Mouse (Mus musculus): ENCODE measurements at regions not wholly inside any gene's neighbourhood (a gene's known extent, or its start where the extent isn't known, plus 50 kb on each side); places are given as distances from the start of the nearest gene placed in this dataset.
A peak's percentile ranks its signal among the peaks of the same experiment; 100 is the strongest.

- no peak for DNase-seq
Measured at GRCm38 (mm10) chr1:137738157-137738851, 437.2 kb downstream of the Ptprc start.

DNA sequence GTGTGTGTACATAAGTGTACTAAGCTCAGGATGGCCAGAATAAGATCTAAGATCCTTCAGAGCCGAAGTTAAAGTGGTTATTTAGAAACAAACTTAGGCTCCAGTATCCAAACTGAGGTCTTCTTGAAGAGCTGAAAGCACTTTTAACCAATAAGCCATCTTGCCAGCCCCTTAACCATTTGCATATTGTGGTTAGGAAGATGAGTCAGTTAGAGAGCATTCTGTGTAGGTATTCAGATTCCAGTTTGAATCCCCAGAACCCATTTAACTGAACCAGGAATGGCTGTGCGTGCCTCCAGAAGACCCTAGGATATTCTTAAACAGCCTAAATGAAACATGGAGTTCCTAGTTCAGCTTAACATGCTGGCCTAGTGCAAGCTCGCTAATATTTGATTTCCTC is 471.6 kb downstream of the Ptprc start:
- no peak for DNase-seq

- DNase-seq: no peak
Measured at GRCm38 (mm10) chr1:137698876-137699275, 476.6 kb downstream of the Ptprc start.

GRCm38 (mm10) chr1:137697289-137697688 is 478.2 kb downstream of the Ptprc start:
- no peak for DNase-seq

DNA sequence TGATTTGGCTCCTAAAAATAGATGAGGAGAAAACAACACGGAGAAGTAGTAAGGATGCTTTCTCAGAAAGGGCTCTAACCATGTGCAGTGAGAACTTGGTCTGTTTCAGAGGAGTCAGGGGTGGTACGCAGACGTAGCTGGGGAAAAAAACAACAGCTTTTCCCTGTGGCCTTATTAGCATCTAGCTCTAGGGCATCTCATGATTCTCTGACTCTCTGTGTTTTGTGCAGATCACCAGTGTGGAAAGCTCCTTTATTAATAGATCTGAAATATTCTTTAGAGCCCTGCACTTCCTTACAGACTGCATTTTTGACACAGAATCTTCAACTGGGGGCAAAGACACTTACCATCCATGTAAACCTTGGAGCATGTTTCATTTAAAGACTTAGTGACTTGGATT is 478.7 kb downstream of the Ptprc start:
- no peak for DNase-seq

GRCm38 (mm10) chr1:137695751-137696150 is 479.8 kb downstream of the Ptprc start:
- peak; percentile 4 for DNase-seq

GRCm38 (mm10) chr1:137692525-137692924 is 483.0 kb downstream of the Ptprc start:
- DNase-seq: peak; percentile 7

GRCm38 (mm10) chr1:137690860-137691595 is 484.5 kb downstream of the Ptprc start:
- DNase-seq: no peak

GRCm38 (mm10) chr1:137670650-137671049 is 504.9 kb downstream of the Ptprc start:
- no peak for DNase-seq

DNA sequence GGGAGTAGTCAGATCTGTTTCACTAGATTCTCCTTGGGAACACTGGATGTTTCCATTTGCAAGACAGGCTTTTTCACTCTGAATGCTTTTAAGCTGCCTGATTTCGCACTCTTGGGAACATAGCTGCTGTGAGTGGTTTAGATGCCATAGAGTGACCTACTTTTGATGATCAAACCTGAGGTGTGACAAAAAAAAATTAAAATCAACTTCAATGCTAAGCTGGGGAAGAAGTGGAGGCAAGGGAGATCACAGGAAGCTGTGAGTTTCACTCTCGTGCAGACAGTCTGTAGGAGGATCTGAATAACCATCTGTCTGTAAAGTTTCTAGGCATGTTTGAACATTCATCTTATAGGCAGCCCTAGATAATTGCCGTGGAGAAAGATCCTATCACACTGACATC is 505.7 kb downstream of the Ptprc start:
- no peak for DNase-seq

DNA sequence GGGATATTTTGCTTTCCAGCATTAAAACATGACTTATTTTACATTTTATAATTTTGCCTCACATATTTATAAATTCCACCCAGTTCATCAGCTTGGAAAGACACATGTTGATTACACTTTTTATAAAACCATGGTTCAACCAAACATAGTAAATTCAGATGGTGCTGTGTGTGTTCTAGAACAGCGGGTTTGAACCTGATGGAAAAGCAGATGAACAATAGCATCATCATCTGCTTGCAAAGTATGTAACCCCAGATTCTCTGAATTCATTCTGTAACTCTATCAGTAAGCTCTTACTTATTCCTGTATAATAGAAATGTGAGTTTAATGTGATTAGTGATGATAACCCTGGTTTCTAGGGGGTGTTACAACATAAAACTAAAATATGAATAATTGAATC is 517.4 kb downstream of the Ptprc start:
- no peak for DNase-seq

DNA sequence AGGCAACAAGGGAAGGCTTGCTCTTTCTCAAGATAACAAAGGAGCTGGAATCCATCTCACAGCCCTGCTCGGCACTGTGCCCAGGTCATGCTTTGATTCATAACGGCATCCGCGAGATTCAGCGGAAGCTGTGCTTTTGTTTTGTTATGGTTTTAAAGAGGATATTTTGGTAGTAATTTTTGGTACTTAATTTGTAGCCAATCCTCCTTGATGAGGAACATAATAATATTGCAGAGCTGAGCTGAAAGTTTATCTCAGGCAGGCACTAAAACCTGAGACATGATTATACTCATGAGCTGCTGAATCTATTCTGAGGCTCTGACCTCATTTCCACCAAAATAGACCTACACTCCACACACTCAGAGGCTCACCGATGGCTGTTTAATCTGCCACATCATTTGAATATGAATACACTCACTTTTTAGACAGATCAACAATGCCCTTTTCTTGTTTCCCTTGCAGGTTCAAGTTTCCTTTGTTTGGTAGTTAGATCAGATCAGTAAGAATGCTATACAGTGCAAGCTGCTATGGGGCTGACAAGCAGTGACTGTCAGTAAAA is 518.5 kb downstream of the Ptprc start:
- DNase-seq: peak; percentile 90

GRCm38 (mm10) chr1:137654171-137654570 is 521.3 kb downstream of the Ptprc start:
- no peak for DNase-seq

DNA sequence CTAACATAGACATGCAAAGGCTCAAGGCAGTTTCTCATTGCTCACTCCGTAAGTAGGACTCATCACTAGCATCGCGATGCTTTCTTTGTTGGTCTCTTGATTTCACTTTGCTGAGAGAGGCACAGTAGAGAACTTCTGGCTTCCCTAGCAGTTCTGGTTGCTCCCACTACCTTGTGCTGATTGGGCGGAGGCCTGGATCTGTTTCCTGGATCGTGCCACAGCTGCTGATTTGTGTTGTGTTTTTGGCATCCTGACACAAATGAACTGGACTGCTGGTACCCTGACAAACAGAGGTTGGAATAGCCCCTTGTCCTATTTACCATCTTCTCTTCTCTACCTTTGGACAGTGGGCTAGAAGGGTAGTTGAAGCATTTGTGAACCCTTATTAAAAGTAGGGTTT is 522.0 kb downstream of the Ptprc start:
- DNase-seq: peak; percentile 48

DNA sequence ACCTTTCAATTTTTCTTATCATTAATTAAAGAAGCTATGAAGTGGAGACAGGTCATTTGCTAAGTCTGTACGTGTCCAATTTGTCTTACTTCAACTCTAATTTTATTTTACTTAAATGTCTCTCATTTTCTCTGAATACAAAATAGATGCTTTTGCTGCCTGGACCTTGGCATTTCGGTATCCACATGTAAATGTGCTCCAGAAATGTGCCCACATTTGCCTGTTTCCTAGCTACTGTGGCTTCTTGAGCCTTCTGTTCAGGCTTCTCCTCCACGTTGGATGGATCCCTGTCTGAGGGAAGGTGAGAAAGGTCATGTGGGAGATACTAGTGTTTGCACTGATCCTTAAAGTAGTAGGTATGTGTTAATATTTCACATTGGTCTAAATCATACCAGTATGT is 524.9 kb downstream of the Ptprc start:
- DNase-seq: no peak

DNA sequence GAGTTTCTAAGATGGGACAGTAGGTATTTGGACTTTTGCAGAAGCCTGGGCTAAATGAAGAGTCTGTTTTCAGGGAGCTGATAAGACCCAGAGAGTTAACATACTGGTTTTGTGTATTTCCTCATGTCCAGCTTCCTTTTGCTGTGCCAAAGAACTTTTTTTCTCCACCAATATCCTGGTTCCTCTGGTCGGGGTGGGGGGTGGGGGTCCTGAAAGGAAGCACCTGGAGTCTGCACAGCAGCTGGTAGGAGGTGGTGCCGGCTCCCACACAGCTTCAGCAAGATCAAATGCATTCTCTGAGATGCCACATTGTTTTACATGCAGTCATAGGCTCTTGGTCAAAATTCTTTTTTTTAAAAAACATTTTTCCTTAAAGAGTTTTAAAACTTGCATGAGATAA is 525.4 kb downstream of the Ptprc start:
- peak; percentile 23 for DNase-seq

- no peak for DNase-seq
Measured at GRCm38 (mm10) chr1:137648832-137649231, 526.7 kb downstream of the Ptprc start.

DNA sequence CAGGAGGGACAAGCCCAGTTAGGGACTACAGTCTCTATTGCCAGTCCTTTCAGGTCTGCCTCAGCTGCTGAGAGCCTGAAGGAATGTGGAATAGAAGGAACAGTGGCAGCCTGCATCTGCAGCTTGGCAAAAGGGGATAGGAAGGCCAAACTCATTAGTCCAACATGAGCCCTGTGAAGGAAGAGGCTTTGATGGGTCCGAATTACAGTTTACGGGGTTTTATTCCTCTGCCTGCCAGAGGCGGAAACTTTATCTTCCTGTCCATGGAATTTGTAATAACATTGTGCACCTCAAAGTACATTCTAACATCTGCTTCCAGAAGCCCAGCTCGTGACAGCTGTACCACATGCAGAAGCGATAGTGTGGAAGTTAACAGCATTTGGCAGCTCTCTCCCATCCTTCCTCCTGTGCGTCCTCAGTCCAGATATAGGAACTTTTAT is 530.9 kb downstream of the Ptprc start:
- peak; percentile 39 for DNase-seq

- no peak for DNase-seq
Measured at GRCm38 (mm10) chr1:137643508-137643907, 532.0 kb downstream of the Ptprc start.

GRCm38 (mm10) chr1:137640848-137641247 is 534.7 kb downstream of the Ptprc start:
- DNase-seq: no peak

DNA sequence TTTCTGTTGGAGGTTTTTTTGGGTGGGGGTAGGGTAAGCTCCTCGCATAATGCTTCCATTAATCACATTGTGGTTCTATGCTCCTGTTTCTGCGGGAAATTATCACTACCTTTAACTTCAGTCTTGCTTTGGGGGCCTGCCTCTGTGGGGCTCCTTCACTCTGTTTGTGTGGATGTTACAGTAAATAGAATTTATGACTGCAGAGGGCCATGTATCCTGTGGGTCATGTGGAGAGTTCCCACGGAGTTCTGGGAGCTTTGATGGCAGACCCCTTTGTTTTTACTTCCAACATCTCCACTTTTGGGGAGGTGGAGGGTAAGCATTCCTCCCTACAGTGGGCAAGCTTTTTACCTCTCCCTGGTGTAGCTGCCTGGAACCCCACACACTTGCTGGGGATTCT is 538.6 kb downstream of the Ptprc start:
- no peak for DNase-seq

- DNase-seq: no peak
Measured at GRCm38 (mm10) chr1:137636321-137636944, 539.1 kb downstream of the Ptprc start.

- DNase-seq: no peak
Measured at GRCm38 (mm10) chr1:137635781-137636180, 539.7 kb downstream of the Ptprc start.

- DNase-seq: no peak
Measured at GRCm38 (mm10) chr1:137631546-137631945, 544.0 kb downstream of the Ptprc start.
